Mouse (Mus musculus): ENCODE results near the gene Kazald1.
"Not testable (repeated sequence)": the region's sequence is repeated elsewhere in the genome, so short reads cannot be mapped to it uniquely, and the experiment has no call there.

The Kazald1 gene

GRCm38 (mm10) chr19:45074580-45075322 is at the start of gene Kazald1:
Gene Kazald1 (plus strand): TSS chr19:45075241.
- peak; percentile 82 for DNase-seq (ENCODE audit: low spot score)

GRCm38 (mm10) chr19:45025937-45026568 is 49.0 kb upstream of the Kazald1 start:
- no peak for DNase-seq (ENCODE audit: low spot score)

GRCm38 (mm10) chr19:45026958-45027670 is 47.9 kb upstream of the Kazald1 start:
- DNase-seq (ENCODE audit: low spot score): no peak

GRCm38 (mm10) chr19:45027848-45028247 is 47.2 kb upstream of the Kazald1 start:
- DNase-seq (ENCODE audit: low spot score): no peak

- DNase-seq (ENCODE audit: low spot score): no peak
Measured at GRCm38 (mm10) chr19:45028746-45029145, 46.3 kb upstream of the Kazald1 start.

GRCm38 (mm10) chr19:45029571-45029970 is 45.5 kb upstream of the Kazald1 start:
- DNase-seq (ENCODE audit: low spot score): no peak

- DNase-seq (ENCODE audit: low spot score): no peak
Measured at GRCm38 (mm10) chr19:45030111-45030510, 44.9 kb upstream of the Kazald1 start.

GRCm38 (mm10) chr19:45030746-45031693 is 44.0 kb upstream of the Kazald1 start:
- no peak for DNase-seq (ENCODE audit: low spot score)

GRCm38 (mm10) chr19:45031780-45032179 is 43.3 kb upstream of the Kazald1 start:
- DNase-seq (ENCODE audit: low spot score): no peak

GRCm38 (mm10) chr19:45032570-45033332 is 42.3 kb upstream of the Kazald1 start:
- no peak for DNase-seq (ENCODE audit: low spot score)

- DNase-seq (ENCODE audit: low spot score): no peak
Measured at GRCm38 (mm10) chr19:45036867-45037266, 38.2 kb upstream of the Kazald1 start.

GRCm38 (mm10) chr19:45038198-45038597 is 36.8 kb upstream of the Kazald1 start:
- not testable (repeated sequence) for DNase-seq (ENCODE audit: low spot score)

GRCm38 (mm10) chr19:45040214-45040613 is 34.8 kb upstream of the Kazald1 start:
- DNase-seq (ENCODE audit: low spot score): no peak

GRCm38 (mm10) chr19:45044389-45044927 is 30.6 kb upstream of the Kazald1 start:
- no peak for DNase-seq (ENCODE audit: low spot score)

GRCm38 (mm10) chr19:45045236-45045635 is 29.8 kb upstream of the Kazald1 start:
- DNase-seq (ENCODE audit: low spot score): no peak

- no peak for DNase-seq (ENCODE audit: low spot score)
Measured at GRCm38 (mm10) chr19:45045651-45046050, 29.4 kb upstream of the Kazald1 start, which contains the start of gene Pdzd7. Gene Pdzd7 (minus strand): TSS chr19:45045717.

GRCm38 (mm10) chr19:45046523-45047321 is 28.3 kb upstream of the Kazald1 start:
- no peak for DNase-seq (ENCODE audit: low spot score)

GRCm38 (mm10) chr19:45047417-45047934 is 27.6 kb upstream of the Kazald1 start, which contains the start of gene Sfxn3:
Gene Sfxn3 (plus strand): TSS chr19:45047503.
- peak; percentile 87 for DNase-seq (ENCODE audit: low spot score)

- DNase-seq (ENCODE audit: low spot score): no peak
Measured at GRCm38 (mm10) chr19:45047935-45048643, 27.0 kb upstream of the Kazald1 start.
